Mouse (Mus musculus) erythroblast, embryonic 14.5 days (primary cell): Measurements from ENCODE around the gene Il1b.

ENCODE experiments used
- GATA1 ChIP-seq: IDR thresholded peaks from 2 replicates; pipeline ENCODE4 v1.6.1; 2012; ENCODE audit warnings: low read length, inconsistent platforms, mixed read lengths
- TAL1 ChIP-seq: IDR thresholded peaks from 3 replicates; pipeline ENCODE4 v1.6.1; 2012; ENCODE audit warnings: low read length, inconsistent platforms, mixed read lengths

GRCm38 (mm10) chr2:129401803-129402202 is 30.9 kb upstream of the Il1b start:
- TF ChIP-seq GATA1 (no peak), TAL1 (no peak)
